Mouse (Mus musculus): ENCODE results near the gene Rps24.
A peak's percentile ranks its signal among the peaks of the same experiment; 100 is the strongest.

DNA sequence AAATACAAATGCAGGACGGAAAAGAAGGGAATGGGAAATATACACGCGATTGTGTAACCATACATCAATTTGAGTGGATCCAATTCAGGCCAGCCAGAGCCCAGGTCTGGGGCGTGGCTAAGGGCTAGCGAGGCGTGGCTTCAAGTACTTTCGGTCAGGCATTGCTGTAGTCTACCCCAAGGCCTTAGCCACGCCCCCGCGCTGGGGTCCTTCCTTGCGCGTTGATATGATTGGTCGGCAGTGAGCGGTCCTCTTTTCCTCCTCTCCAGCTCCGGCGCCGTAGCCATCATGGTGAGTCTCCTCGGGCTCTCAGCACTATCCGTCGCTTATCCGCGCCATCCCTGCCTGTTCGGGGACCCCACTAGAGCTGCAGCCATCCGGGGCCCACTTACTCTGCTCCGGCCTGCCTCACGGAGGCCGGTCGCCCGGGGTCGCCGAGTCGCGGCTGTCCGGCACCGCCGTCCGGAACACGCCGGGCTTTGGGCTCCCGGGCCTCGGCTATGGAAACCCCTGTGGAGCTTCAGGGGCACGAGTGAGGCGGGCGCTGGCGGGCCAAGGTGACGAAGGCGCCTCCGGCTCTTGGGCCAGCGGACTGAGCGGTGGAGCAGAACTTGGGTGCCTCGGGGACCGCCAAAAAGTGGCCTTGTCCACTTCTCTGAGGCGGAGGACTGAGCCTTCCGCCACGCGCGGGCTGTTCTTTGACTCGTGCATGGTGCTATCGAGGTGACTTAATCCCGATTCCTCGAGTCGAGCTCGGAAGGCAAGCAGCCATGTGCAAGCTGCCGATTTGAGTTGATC is 3.7 kb downstream of the Rps24 start:
- TF ChIP-seq POLR2A (IDR thresholded peaks at IDR 0.05; ENCODE audit: borderline replicate concordance, extremely low read depth, insufficient read depth, insufficient read length, poor library complexity, severe bottlenecking) (peak; percentile 76; the same call in 1 of the 2 replicates), CTCF (IDR thresholded peaks at IDR 0.05; ENCODE audit: borderline replicate concordance, extremely low read depth, insufficient read depth, insufficient read length) (no peak)
